Mouse (Mus musculus) hindbrain, postnatal 0 days (tissue): ENCODE measurements around the gene Moap1. TPM values are rescaled to one million over a fixed set of nuclear protein-coding genes. Genes with fewer than 3 reads are reported as not detected.

Source experiments
- ATAC-seq: fragments of 200-750 bp; cut with Nextera tagmentation; 2 replicates; pipeline ENCODE4 v1.8.0; 2017; ENCODE audit warnings: mild to moderate bottlenecking, moderate TSS enrichment, moderate library complexity
- DNase-seq: peaks from one replicate; pipeline ENCODE4 v3.0.0-alpha.2; 2015; ENCODE audit warnings: low spot score
- H3K27ac ChIP-seq: fragments of 300-500 bp; sonication (generic); 2 replicates; pipeline ENCODE4 v1.5.1; 2014; ENCODE audit warnings: mild to moderate bottlenecking
- H3K27me3 ChIP-seq: fragments of 300-500 bp; sonication (generic); 2 replicates; pipeline ENCODE4 v1.6.1; 2014; ENCODE audit warnings: low read length, mixed read lengths; ENCODE audit not compliant: insufficient read depth
- H3K36me3 ChIP-seq: fragments of 300-500 bp; sonication (generic); 2 replicates; pipeline ENCODE4 v1.6.1; 2014; ENCODE audit warnings: low read length, mixed read lengths; ENCODE audit not compliant: insufficient read depth
- H3K4me1 ChIP-seq: fragments of 300-500 bp; sonication (generic); 2 replicates; pipeline ENCODE4 v1.6.1; 2014; ENCODE audit warnings: antibody characterized with exemption, low read length, mixed read lengths; ENCODE audit not compliant: insufficient read depth
- H3K4me2 ChIP-seq: fragments of 300-500 bp; sonication (generic); 2 replicates; pipeline ENCODE4 v1.6.1; 2014; ENCODE audit warnings: low read depth, mild to moderate bottlenecking, low read length, moderate library complexity, mixed read lengths
- H3K4me3 ChIP-seq: fragments of 300-500 bp; sonication (generic); 2 replicates; pipeline ENCODE4 v1.5.1; 2014; ENCODE audit warnings: low read length
- H3K9ac ChIP-seq: fragments of 300-500 bp; sonication (generic); replicated peaks from 2 replicates; pipeline ENCODE4 v1.6.1; 2014; ENCODE audit warnings: mild to moderate bottlenecking, low read length, moderate library complexity, mixed read lengths
- H3K9me3 ChIP-seq: fragments of 300-500 bp; sonication (generic); 2 replicates; pipeline ENCODE4 v1.6.1; 2016; ENCODE audit warnings: low read length, mixed read lengths
- CTCF ChIP-seq: IDR thresholded peaks from 2 replicates; pipeline ENCODE4 v1.5.1; 2016; ENCODE audit warnings: antibody characterized with exemption, control low read depth, low read depth
- WGBS: fragments of 180-500 bp; shearing (Covaris S2); extraction: QIAGEN DNeasy Blood & Tissue Kit; methylation state at CpG from one replicate; pipeline ENCODE4 v1.1.7; 2014; 5-methylcytosine and 5-hydroxymethylcytosine counted together
- polyA plus RNA-seq: library from polyadenylated mRNA; unstranded; fragments of >200 nt; fragmentation: Nextera tagmentation; extraction: Ambion mirVana; gene quantifications from 2 replicates; pipeline ENCODE4 v1.2.1, GENCODE M21; 2015
- total RNA-seq: library from RNA; depleted of rRNA; stranded (reverse); fragments of >200 nt; gene quantifications from 2 replicates; pipeline ENCODE4 v1.2.3, GENCODE M21; 2014; rRNA removed

Gene Moap1
- 13.9 and 20.7 TPM in 2 replicates for total RNA-seq
- 62.3 and 64.9 TPM in 2 replicates for polyA plus RNA-seq

- H3K4me1 ChIP-seq = 0 out of 2 replicates have a peak, but pooled peaks cover 6% of the 10 kb centered on the region
- peak; percentile 98 for ATAC-seq
- H3K27me3 ChIP-seq = no peaks in the 10 kb centered on the region
- H3K9me3 ChIP-seq = no peaks in the 10 kb centered on the region
- H3K4me2 ChIP-seq = peak within 1 kb of the TSS; percentile 77
- TF ChIP-seq CTCF = peak; percentile 41
- WGBS = 2% methylated on average over 62 of the region's 63 CpGs
- H3K4me3 ChIP-seq = peak within 1 kb of the TSS; percentile 76
- no peaks in the 10 kb centered on the region; the same call in 1 of the 2 replicates for H3K36me3 ChIP-seq
- DNase-seq = peak; percentile 95
- H3K9ac ChIP-seq = peak within 1 kb of the TSS; percentile 93
- H3K27ac ChIP-seq = peak within 1 kb of the TSS; percentile 93
Measured at GRCm38 (mm10) chr12:102743589-102744574, at the start of gene Moap1, which contains the start of gene Tmem251. Gene Moap1 (minus strand): TSS chr12:102743661. Gene Tmem251 (plus strand): TSS chr12:102743762.

DNA sequence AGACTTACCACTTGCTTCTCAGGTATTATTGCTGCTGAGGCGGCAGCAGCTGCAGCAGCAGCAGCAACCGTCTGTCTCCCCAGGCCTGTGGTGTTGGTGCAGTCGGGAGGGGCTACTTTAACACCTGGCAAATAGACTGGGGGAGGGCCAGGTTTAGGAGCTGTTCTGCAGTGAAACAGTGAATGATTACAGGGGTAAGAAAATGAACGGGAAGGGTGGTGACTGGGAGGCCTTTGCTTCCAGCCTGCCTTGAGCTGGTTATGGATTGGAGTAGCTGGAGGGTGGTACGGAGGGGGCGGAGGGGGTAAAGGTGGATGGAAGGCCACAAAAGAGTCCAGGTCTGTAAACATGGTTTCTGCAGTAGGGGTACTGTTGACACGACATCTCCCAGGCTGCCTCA, 44.5 kb upstream of the Moap1 start:
- Histone ChIP-seq H3K9me3 (no peaks in the 10 kb centered on the region), H3K36me3 (peaks cover 34% of the 10 kb centered on the region), H3K4me1 (no peaks in the 10 kb centered on the region), H3K9ac (no peak overlapping the region), H3K4me3 (no peak overlapping the region), H3K27ac (no peak overlapping the region), H3K27me3 (no peaks in the 10 kb centered on the region), H3K4me2 (no peak overlapping the region)
- no peak for TF ChIP-seq CTCF
- ATAC-seq (no peak), DNase-seq (no peak)
- 88% methylated on average over 7 of the region's 7 CpGs for WGBS

DNA sequence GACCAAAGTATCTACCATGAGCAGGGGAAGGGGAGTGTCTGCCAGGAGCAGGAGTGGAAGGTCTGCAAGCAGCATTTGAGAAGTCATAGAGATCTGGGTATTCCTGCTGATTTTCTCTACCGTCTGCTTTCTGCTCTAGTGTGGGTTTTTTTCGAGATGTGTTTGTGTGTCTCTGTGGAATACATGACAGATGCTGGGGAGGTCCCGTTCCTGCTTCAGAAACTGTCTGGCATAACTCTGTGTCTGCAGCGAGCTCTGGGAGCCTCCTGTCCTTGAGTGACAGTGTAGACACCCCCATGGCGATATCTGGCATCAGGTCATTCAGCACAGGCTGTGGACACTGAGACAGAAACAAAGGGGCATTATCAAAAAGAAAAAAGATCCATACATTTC, 42.1 kb upstream of the Moap1 start:
- WGBS = 62% methylated on average over 5 of the region's 5 CpGs

GRCm38 (mm10) chr12:102784899-102785592, 41.6 kb upstream of the Moap1 start:
- no peak for DNase-seq
- H3K36me3 ChIP-seq = peaks cover 24% of the 10 kb centered on the region

More for the DNA sequence above, 42.1 kb upstream of the Moap1 start:
- H3K27ac ChIP-seq = no peak overlapping the region
- no peaks in the 10 kb centered on the region for H3K4me1 ChIP-seq
- H3K36me3 ChIP-seq = peaks cover 29% of the 10 kb centered on the region
- no peak overlapping the region for H3K4me3 ChIP-seq
- ATAC-seq = no peak
- H3K4me2 ChIP-seq = no peak overlapping the region
- no peak for DNase-seq
- H3K9me3 ChIP-seq = no peaks in the 10 kb centered on the region
- no peak overlapping the region for H3K9ac ChIP-seq
- TF ChIP-seq CTCF = no peak
- H3K27me3 ChIP-seq = no peaks in the 10 kb centered on the region

DNA sequence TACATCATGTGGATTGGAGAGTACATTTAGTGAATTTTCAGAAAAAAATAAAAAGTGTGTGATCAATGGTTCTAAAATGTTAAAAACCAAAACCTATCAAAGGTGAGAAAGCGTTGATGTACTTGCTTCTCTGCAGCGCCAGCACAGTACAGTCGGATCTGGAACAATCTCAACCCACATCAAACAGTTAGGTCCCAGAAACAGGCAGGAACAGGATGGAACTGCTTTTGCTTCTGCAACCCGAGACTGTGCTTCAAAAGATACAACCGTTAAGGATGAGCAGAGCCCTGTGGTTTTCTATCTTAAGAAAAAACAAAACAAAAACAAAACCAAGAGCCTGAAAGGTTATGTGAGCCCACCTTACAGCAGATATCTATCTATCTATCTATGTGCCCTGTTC, 39.4 kb upstream of the Moap1 start:
- Histone ChIP-seq H3K27me3 (no peaks in the 10 kb centered on the region), H3K4me3 (no peak overlapping the region), H3K4me2 (no peak overlapping the region), H3K4me1 (no peaks in the 10 kb centered on the region), H3K9ac (no peak overlapping the region), H3K27ac (no peak overlapping the region), H3K36me3 (peaks cover 18% of the 10 kb centered on the region), H3K9me3 (no peaks in the 10 kb centered on the region)
- WGBS = 95% methylated on average over 5 of the region's 5 CpGs
- ATAC-seq = no peak
- TF ChIP-seq CTCF = no peak
- no peak for DNase-seq

More at GRCm38 (mm10) chr12:102784899-102785592, 41.6 kb upstream of the Moap1 start:
- no peak overlapping the region for H3K27ac ChIP-seq
- H3K4me2 ChIP-seq = no peak overlapping the region
- whole genome bisulfite sequencing = 87% methylated on average over 19 of the region's 19 CpGs
- no peak for ATAC-seq
- TF ChIP-seq CTCF = no peak
- no peak overlapping the region for H3K4me3 ChIP-seq
- H3K9me3 ChIP-seq = no peaks in the 10 kb centered on the region
- H3K27me3 ChIP-seq = no peaks in the 10 kb centered on the region
- H3K4me1 ChIP-seq = no peaks in the 10 kb centered on the region
- H3K9ac ChIP-seq = no peak overlapping the region

DNA sequence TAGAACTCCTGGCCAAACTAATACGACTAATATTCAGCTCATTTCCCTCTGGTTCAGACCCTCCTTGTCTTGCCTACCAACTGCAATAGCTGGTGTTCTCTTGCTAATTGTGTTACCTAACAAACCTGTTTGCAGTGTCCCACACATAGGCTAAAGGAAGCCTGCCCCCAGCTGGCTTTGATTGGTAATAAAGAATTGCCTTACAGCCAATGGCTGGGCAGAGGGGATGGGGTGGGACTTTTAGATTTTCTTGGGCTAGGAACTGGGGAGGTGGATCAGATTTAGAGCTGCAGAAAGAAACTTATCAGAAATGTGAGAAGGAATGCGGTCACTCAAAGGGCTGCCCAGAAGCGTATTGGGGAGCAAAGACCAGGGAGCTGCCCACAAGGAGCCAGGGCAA, 36.0 kb upstream of the Moap1 start:
- Histone ChIP-seq H3K27me3 (no peaks in the 10 kb centered on the region), H3K4me2 (no peak overlapping the region), H3K4me3 (no peak overlapping the region), H3K9me3 (no peaks in the 10 kb centered on the region), H3K27ac (no peak overlapping the region), H3K9ac (no peak overlapping the region), H3K36me3 (peaks cover 14% of the 10 kb centered on the region; the same call in 1 of the 2 replicates), H3K4me1 (no peaks in the 10 kb centered on the region)
- peak; percentile 33 for TF ChIP-seq CTCF
- ATAC-seq (peak; percentile 70; the same call in 1 of the 2 replicates), DNase-seq (peak; percentile 25)
- WGBS = 53% methylated on average over 3 of the region's 3 CpGs
